Mouse (Mus musculus) midbrain, postnatal 0 days (tissue): ENCODE results near the gene Grcc10. TPM values are rescaled to one million over a fixed set of nuclear protein-coding genes. Genes with fewer than 3 reads are reported as not detected.

ENCODE experiments used
- ATAC-seq: fragments of 200-750 bp; cut with Nextera tagmentation; 2 replicates; pipeline ENCODE4 v1.8.0; 2017; ENCODE audit warnings: moderate number of reproducible peaks, mild to moderate bottlenecking, moderate TSS enrichment, moderate library complexity; ENCODE audit not compliant: low FRiP score
- DNase-seq: peaks from one replicate; pipeline ENCODE4 v3.0.0-alpha.2; 2015; ENCODE audit warnings: low spot score
- H3K27ac ChIP-seq: fragments of 300-500 bp; sonication (generic); 2 replicates; pipeline ENCODE4 v1.5.1; 2014; ENCODE audit warnings: low read depth, mild to moderate bottlenecking, low read length, mixed read lengths
- H3K27me3 ChIP-seq: fragments of 300-500 bp; sonication (generic); 2 replicates; pipeline ENCODE4 v1.6.1; 2014; ENCODE audit warnings: low read length, control low read depth, mixed read lengths; ENCODE audit not compliant: insufficient read depth
- H3K36me3 ChIP-seq: fragments of 300-500 bp; sonication (generic); 2 replicates; pipeline ENCODE4 v1.6.1; 2014; ENCODE audit warnings: low read length, control low read depth, mixed read lengths; ENCODE audit not compliant: insufficient read depth
- H3K4me1 ChIP-seq: fragments of 300-500 bp; sonication (generic); 2 replicates; pipeline ENCODE4 v1.6.1; 2014; ENCODE audit warnings: mild to moderate bottlenecking, control low read depth, antibody characterized with exemption, low read length, mixed read lengths; ENCODE audit not compliant: insufficient read depth
- H3K4me2 ChIP-seq: fragments of 300-500 bp; sonication (generic); 2 replicates; pipeline ENCODE4 v1.6.1; 2014; ENCODE audit warnings: low read depth, mild to moderate bottlenecking, low read length, mixed read lengths; ENCODE audit not compliant: poor library complexity, severe bottlenecking
- H3K4me3 ChIP-seq: fragments of 300-500 bp; sonication (generic); 2 replicates; pipeline ENCODE4 v1.5.1; 2014; ENCODE audit warnings: low read depth, mild to moderate bottlenecking, low read length, moderate library complexity
- H3K9ac ChIP-seq: fragments of 300-500 bp; sonication (generic); replicated peaks from 2 replicates; pipeline ENCODE4 v1.6.1; 2014; ENCODE audit warnings: mild to moderate bottlenecking, low read length, moderate library complexity, mixed read lengths; ENCODE audit not compliant: poor library complexity, severe bottlenecking
- H3K9me3 ChIP-seq: fragments of 300-500 bp; sonication (generic); 2 replicates; pipeline ENCODE4 v1.6.1; 2016; ENCODE audit warnings: low read length, control low read depth
- CTCF ChIP-seq: IDR thresholded peaks from 2 replicates; pipeline ENCODE4 v1.5.1; 2016; ENCODE audit warnings: antibody characterized with exemption, mild to moderate bottlenecking
- WGBS: fragments of 180-500 bp; shearing (Covaris S2); extraction: QIAGEN DNeasy Blood & Tissue Kit; methylation state at CpG from one replicate; pipeline ENCODE4 v1.1.7; 2014; 5-methylcytosine and 5-hydroxymethylcytosine counted together
- polyA plus RNA-seq: library from polyadenylated mRNA; unstranded; fragments of >200 nt; fragmentation: Nextera tagmentation; extraction: Ambion mirVana; gene quantifications from 2 replicates; pipeline ENCODE4 v1.2.1, GENCODE M21; 2015
- total RNA-seq: library from RNA; depleted of rRNA; stranded (reverse); fragments of >200 nt; gene quantifications from 2 replicates; pipeline ENCODE4 v1.2.3, GENCODE M21; 2014

Gene Grcc10
- total and polyA plus RNA-seq, 2 experiments from 2014 or later: 244 to 710 TPM

GRCm38 (mm10) chr6:124732476-124733370 is 8.5 kb downstream of the Grcc10 start:
- Histone ChIP-seq H3K4me2 (no peak overlapping the region), H3K27me3 (no peaks in the 10 kb centered on the region), H3K9ac (no peak overlapping the region), H3K36me3 (no peaks in the 10 kb centered on the region), H3K9me3 (no peaks in the 10 kb centered on the region), H3K4me1 (no peaks in the 10 kb centered on the region), H3K27ac (no peak overlapping the region), H3K4me3 (no peak overlapping the region)
- ATAC-seq: no peak
- no peak for DNase-seq
- 55% methylated on average over 19 of the region's 19 CpGs for WGBS
- TF ChIP-seq CTCF: no peak

- H3K4me2 ChIP-seq: no peak overlapping the region
- no peaks in the 10 kb centered on the region for H3K4me1 ChIP-seq
- WGBS: 86% methylated on average over 7 of the region's 7 CpGs
- H3K36me3 ChIP-seq: no peaks in the 10 kb centered on the region
- no peak overlapping the region for H3K4me3 ChIP-seq
- H3K27me3 ChIP-seq: no peaks in the 10 kb centered on the region
- TF ChIP-seq CTCF: no peak
- H3K9me3 ChIP-seq: no peaks in the 10 kb centered on the region
- H3K9ac ChIP-seq: no peak overlapping the region
- ATAC-seq: no peak
- DNase-seq: no peak
- no peak overlapping the region for H3K27ac ChIP-seq
These were observed 10.1 kb downstream of the Grcc10 start for GRCm38 (mm10) chr6:124731038-124731437.

DNA sequence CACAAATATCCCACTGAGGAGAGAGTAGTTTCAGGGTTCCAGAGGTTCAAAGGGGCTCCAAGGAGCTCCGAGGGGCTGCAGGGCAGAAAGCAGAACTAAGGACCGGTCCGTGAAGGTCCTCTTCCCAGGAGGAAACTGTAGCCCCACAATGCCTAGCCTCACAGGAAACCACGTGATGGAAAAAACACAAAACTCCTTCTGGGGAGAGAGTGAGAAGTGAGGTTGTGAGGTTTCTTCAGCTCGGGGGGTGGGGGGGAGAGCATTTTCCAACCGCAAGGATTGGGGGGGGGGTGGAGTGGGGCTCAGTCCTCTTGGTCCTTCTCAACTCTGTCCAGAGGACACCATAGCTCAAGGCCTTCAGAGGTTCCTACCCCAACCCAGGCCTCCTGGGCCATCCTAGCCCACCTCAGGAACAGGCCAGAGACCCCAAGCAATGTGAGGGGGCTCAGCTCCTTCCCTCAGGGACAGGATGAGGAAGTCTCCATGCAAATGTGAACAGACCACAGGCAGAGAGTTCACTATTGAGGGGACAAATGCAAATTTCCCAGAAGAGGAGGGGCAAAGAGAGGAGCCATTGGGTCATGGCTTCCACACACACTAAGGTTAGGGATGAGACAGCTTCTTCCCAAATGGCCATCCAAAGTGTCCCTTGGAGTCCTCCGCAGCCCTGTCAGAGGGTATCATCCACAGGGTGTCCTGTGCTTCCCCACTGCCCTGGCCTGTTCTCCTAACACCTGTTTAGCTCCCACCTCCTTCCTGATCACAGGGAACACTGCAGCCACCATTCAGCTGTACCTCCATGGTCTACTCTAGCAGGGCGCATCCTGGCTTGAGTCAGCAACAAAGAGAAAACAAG is 11.1 kb downstream of the Grcc10 start:
- 84% methylated on average over 8 of the region's 8 CpGs for WGBS
- Histone ChIP-seq H3K27ac (no peak overlapping the region), H3K4me1 (no peaks in the 10 kb centered on the region), H3K4me3 (no peak overlapping the region), H3K4me2 (no peak overlapping the region), H3K9me3 (no peaks in the 10 kb centered on the region), H3K9ac (no peak overlapping the region), H3K27me3 (no peaks in the 10 kb centered on the region), H3K36me3 (no peaks in the 10 kb centered on the region)
- DNase-seq (no peak), ATAC-seq (no peak)
- no peak for TF ChIP-seq CTCF

- Histone ChIP-seq H3K4me2 (no peak overlapping the region), H3K27me3 (no peaks in the 10 kb centered on the region), H3K9me3 (no peaks in the 10 kb centered on the region), H3K9ac (no peak overlapping the region), H3K4me3 (no peak overlapping the region), H3K4me1 (no peaks in the 10 kb centered on the region), H3K27ac (no peak overlapping the region), H3K36me3 (no peaks in the 10 kb centered on the region)
- no peak for TF ChIP-seq CTCF
- ATAC-seq: no peak
- DNase-seq: no peak
- 91% methylated on average over 10 of the region's 10 CpGs for WGBS
These were observed 12.6 kb downstream of the Grcc10 start for GRCm38 (mm10) chr6:124728621-124729020.

- no peak for DNase-seq
- 88% methylated on average over 10 of the region's 10 CpGs for WGBS
- H3K4me1 ChIP-seq: no peaks in the 10 kb centered on the region
- no peak overlapping the region for H3K27ac ChIP-seq
- H3K9ac ChIP-seq: no peak overlapping the region
- no peak overlapping the region for H3K4me2 ChIP-seq
- no peak for TF ChIP-seq CTCF
- H3K9me3 ChIP-seq: no peaks in the 10 kb centered on the region
- H3K27me3 ChIP-seq: no peaks in the 10 kb centered on the region
- no peak for ATAC-seq
- no peaks in the 10 kb centered on the region for H3K36me3 ChIP-seq
- H3K4me3 ChIP-seq: no peak overlapping the region
These were observed 16.7 kb downstream of the Grcc10 start for GRCm38 (mm10) chr6:124724472-124724871.

GRCm38 (mm10) chr6:124723541-124723940 is 17.6 kb downstream of the Grcc10 start:
- H3K4me2 ChIP-seq: no peak overlapping the region
- no peaks in the 10 kb centered on the region for H3K36me3 ChIP-seq
- no peak overlapping the region for H3K4me3 ChIP-seq
- H3K4me1 ChIP-seq: no peaks in the 10 kb centered on the region
- DNase-seq (no peak), ATAC-seq (no peak)
- no peak overlapping the region for H3K27ac ChIP-seq
- TF ChIP-seq CTCF: no peak
- H3K9ac ChIP-seq: no peak overlapping the region
- H3K9me3 ChIP-seq: no peaks in the 10 kb centered on the region
- H3K27me3 ChIP-seq: no peaks in the 10 kb centered on the region
- 80% methylated on average over 8 of the region's 8 CpGs for WGBS
